Mouse (Mus musculus) neural tube, embryonic 10.5 days (tissue): ENCODE measurements around the gene Gapdhs.

Experiments used
- DNase-seq: peaks from one replicate; pipeline ENCODE4 v3.0.0-alpha.2; 2017; ENCODE audit warnings: low spot score; ENCODE audit errors: extremely low spot score

Gene Gapdhs

GRCm38 (mm10) chr7:30681897-30682296, 61.6 kb downstream of the Gapdhs start:
- DNase-seq, result no peak
